Mouse (Mus musculus) naive thymus-derived CD4-positive, alpha-beta T cell, adult 2 months (primary cell): ENCODE results near the gene 9530002B09Rik.

Experiments
- DNase-seq: peaks from one replicate; pipeline ENCODE4 v3.0.0-alpha.2; 2011; ENCODE audit warnings: low read depth

Gene 9530002B09Rik

GRCm38 (mm10) chr4:122688975-122689374 lies at the start of gene 9530002B09Rik:
9530002B09Rik (plus strand) TSS chr4:122689275.
- no peak for DNase-seq
